Mouse (Mus musculus) C2C12 (cell line): Measurements from ENCODE around the gene Steap2. TPM values are rescaled to one million over a fixed set of nuclear protein-coding genes. Genes with fewer than 3 reads are reported as not detected.

Experiments used
- H3K27me3 ChIP-seq: one replicate; pipeline ENCODE4 v1.6.1; 2011; ENCODE audit not compliant: control insufficient read depth, insufficient read depth, insufficient read length
- H3K36me3 ChIP-seq: one replicate; pipeline ENCODE4 v1.6.1; 2011; ENCODE audit not compliant: control insufficient read depth, insufficient read depth
- H3K4me3 ChIP-seq: one replicate; pipeline ENCODE4 v1.5.1; 2011; ENCODE audit warnings: mild to moderate bottlenecking, control low read depth; ENCODE audit not compliant: poor library complexity, insufficient read depth, severe bottlenecking
- H3K79me2 ChIP-seq: one replicate; pipeline ENCODE4 v1.6.1; 2011; ENCODE audit not compliant: control insufficient read depth, insufficient read depth
- H3K79me3 ChIP-seq: one replicate; pipeline ENCODE4 v1.6.1; 2011; ENCODE audit warnings: low read depth, control low read depth
- H3ac ChIP-seq: one replicate; pipeline ENCODE3; 2011; ENCODE audit warnings: low read depth; ENCODE audit not compliant: control insufficient read depth, insufficient read length
- CEBPB ChIP-seq: IDR thresholded peaks from one replicate; pipeline ENCODE4 v1.6.1; 2011; ENCODE audit warnings: low read depth, mild to moderate bottlenecking, control low read depth, moderate library complexity
- CTCF ChIP-seq: IDR thresholded peaks from one replicate; pipeline ENCODE4 v1.5.1; 2011; ENCODE audit not compliant: control insufficient read depth, insufficient read depth, insufficient read length
- FOSL1 ChIP-seq: IDR thresholded peaks from one replicate; pipeline ENCODE4 v1.8.0; 2011; ENCODE audit warnings: mild to moderate bottlenecking, low read length; ENCODE audit not compliant: poor library complexity, insufficient read depth, severe bottlenecking
- MAX ChIP-seq: IDR thresholded peaks from one replicate; pipeline ENCODE4 v1.6.1; 2011; ENCODE audit warnings: mild to moderate bottlenecking, control low read depth
- MYOD1 ChIP-seq: IDR thresholded peaks from one replicate; pipeline ENCODE4 v1.6.1; 2011; ENCODE audit warnings: low read depth; ENCODE audit not compliant: control insufficient read depth, insufficient read length
- MYOG ChIP-seq: IDR thresholded peaks from one replicate; pipeline ENCODE4 v1.6.1; 2011; ENCODE audit not compliant: control insufficient read depth, insufficient read length; ENCODE audit errors: extremely low read depth
- USF1 ChIP-seq: IDR thresholded peaks from one replicate; pipeline ENCODE4 v1.6.1; 2011; ENCODE audit warnings: low read depth, mild to moderate bottlenecking, control low read depth, moderate library complexity
- long read RNA-seq, 2 experiments: library from polyadenylated mRNA; unstranded; transcript quantifications; one replicate each; pipeline ENCODE4 v2.0.0; 2019 to 2020
- polyA plus RNA-seq: library from polyadenylated mRNA; unstranded; fragments of >200 nt; fragmentation: generic; extraction: Trizol; gene quantifications from one replicate; pipeline ENCODE4 v1.2.1, GENCODE M21; 2012; ENCODE audit warnings: missing spikeins

The Steap2 gene
- polyA plus RNA-seq = 20.7 TPM
- long read RNA-seq, experiment 1, full-length matches to known transcripts = 22 of 37 reads
- long read RNA-seq, experiment 1, partial matches to known transcripts = 4 of 37 reads
- long read RNA-seq, experiment 1, other reads (novel, unspliced or antisense) = 11 of 37 reads
- long read RNA-seq, experiment 2, full-length matches to known transcripts = 142 of 178 reads
- long read RNA-seq, experiment 2, partial matches to known transcripts = 7 of 178 reads
- long read RNA-seq, experiment 2, other reads (novel, unspliced or antisense) = 29 of 178 reads

DNA sequence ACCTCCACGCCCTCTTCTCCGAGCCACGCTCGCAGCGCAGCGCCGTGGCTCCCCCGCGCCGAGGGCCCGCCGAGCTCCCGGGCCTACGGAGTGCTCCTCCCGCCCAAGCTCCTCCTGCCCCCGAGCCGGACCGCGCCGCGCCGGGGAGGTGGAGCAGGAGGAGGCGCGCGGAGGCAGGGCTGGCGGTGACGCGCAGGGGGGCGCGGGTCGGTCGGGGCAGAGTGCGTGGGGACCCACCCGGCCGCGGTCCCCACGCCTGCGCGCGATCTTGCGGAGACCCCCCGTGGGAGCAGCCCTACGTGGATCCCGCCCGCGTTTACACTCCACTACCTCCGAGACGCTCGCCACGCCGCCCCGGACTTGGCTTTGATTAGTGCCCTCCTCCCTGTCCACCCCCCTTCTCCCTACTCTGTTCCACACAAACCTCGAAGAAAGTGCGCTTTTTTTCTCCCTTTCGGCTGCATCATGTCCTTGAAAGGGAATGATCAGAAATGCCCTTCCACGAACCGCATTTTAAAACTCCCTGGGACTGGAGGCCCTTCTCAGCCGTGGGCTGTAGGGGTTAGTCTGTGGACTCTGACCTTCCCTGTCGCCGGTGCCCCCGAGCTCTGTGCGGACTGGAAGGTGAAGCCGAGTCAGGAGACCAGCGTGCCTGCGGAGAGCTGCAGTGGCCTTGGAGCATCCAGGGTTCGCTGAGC is at the start of gene Steap2:
Gene Steap2 (minus strand): TSS at position 623 of the 698 bp plus-strand sequence.
- Histone ChIP-seq H3K79me2 (peaks cover 47% of the 10 kb centered on the region), H3K27me3 (no peaks in the 10 kb centered on the region), H3K36me3 (no peaks in the 10 kb centered on the region), H3K79me3 (peaks cover 38% of the 10 kb centered on the region), H3ac (peak within 1 kb of the TSS; percentile 66), H3K4me3 (peak within 1 kb of the TSS; percentile 59)
- TF ChIP-seq CTCF (no peak), MAX (no peak), MYOD1 (no peak), USF1 (no peak), FOSL1 (no peak), MYOG (no peak), CEBPB (no peak)

DNA sequence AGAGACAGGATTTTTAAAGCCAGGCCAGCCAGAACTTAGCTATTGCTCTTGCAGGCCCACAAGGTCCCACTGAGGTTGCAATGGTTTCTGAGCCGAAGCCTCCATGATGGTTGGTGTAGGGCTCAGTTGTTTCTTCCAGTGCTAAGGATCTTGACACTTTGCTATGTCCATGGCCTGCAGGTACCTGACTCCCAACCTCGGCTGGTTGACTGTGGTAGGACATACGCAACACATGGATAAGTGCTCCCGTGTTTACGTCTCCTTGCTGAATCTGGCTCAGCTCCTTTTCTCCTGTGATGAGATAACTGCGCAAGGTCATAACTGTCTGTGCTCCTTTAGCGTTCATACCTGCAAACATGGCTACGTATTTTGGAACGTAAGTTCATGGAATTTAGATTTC is 40.1 kb upstream of the Steap2 start:
- TF ChIP-seq MYOD1 (no peak), USF1 (no peak), CTCF (no peak), CEBPB (no peak), FOSL1 (no peak), MYOG (no peak), MAX (no peak)
- Histone ChIP-seq H3K79me3 (no peaks in the 10 kb centered on the region), H3K79me2 (no peaks in the 10 kb centered on the region), H3K4me3 (no peak overlapping the region), H3K27me3 (no peaks in the 10 kb centered on the region), H3K36me3 (peaks cover 35% of the 10 kb centered on the region), H3ac (no peak overlapping the region)

DNA sequence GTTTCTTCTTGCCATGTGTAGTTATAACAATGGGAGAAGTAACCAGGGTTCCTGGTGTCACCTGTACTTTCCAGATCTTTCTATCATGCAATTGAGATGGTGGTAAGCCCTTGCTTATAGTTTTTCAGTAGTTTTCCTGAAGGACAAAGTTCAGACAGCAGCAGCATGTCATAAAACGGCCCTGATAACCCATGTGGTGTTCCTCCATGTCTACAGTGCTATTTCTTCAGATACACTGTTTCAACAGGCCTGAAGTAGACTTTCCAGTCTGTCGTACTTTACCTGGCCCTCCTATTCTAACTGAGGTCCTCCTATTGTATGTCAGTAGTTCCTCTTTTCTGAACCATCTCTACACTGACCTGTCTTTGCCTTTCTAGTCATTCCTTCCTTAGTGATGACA is 38.5 kb upstream of the Steap2 start:
- H3K4me3 ChIP-seq = no peak overlapping the region
- H3K27me3 ChIP-seq = no peaks in the 10 kb centered on the region
- H3K79me2 ChIP-seq = no peaks in the 10 kb centered on the region
- no peaks in the 10 kb centered on the region for H3K79me3 ChIP-seq
- peaks cover 22% of the 10 kb centered on the region for H3K36me3 ChIP-seq
- TF ChIP-seq CTCF (no peak), FOSL1 (no peak), MYOG (no peak), CEBPB (no peak), USF1 (no peak), MYOD1 (no peak), MAX (no peak)
- H3ac ChIP-seq = no peak overlapping the region

DNA sequence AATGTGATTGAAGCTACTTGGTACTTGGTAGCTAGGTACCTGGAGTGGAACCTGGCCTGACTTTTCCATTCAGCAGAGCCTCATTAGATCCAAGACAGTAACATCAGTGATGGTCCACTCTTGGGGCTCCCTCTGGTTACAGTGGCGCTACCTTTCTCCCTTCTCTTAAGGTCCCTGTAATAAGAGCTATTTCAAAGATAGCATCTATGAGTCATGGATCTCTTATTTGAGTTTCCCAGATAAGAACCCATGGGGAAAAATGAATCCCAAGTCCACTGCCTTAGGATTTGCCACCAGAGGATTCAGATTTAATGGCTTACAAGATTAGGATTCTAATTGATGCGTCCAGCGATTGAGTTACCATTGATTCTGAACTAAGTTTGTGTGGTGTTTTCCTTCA is 37.8 kb upstream of the Steap2 start:
- H3K36me3 ChIP-seq = peaks cover 21% of the 10 kb centered on the region
- H3K79me2 ChIP-seq = no peaks in the 10 kb centered on the region
- H3K79me3 ChIP-seq = no peaks in the 10 kb centered on the region
- no peak for TF ChIP-seq CTCF
- no peak for TF ChIP-seq MAX
- no peak for TF ChIP-seq MYOG
- no peak overlapping the region for H3ac ChIP-seq
- H3K27me3 ChIP-seq = no peaks in the 10 kb centered on the region
- no peak overlapping the region for H3K4me3 ChIP-seq

DNA sequence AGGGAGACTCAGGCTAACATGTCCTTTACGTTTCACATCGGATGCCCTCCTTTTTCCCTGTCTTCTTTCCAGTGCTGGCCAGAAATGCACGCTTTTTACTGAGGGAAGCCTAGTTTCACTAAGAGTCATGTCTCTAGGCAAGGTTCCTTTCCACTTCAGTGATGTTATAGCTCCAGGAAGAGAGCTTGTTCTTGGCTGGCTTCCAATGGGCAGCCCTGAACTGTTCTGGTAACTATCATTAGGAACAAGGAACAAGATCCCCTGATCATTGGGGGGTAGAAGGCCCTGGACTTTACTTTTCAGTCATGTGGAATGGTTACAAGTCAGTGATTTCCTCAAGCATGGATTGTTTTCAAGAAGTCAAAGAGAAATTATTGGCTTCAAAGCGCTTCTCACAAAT is 35.5 kb upstream of the Steap2 start:
- no peak for TF ChIP-seq MAX
- no peak for TF ChIP-seq CEBPB
- TF ChIP-seq FOSL1 = no peak
- no peak for TF ChIP-seq MYOG
- TF ChIP-seq MYOD1 = no peak
- no peak overlapping the region for H3K4me3 ChIP-seq
- H3K79me2 ChIP-seq = no peaks in the 10 kb centered on the region
- no peak overlapping the region for H3ac ChIP-seq
- no peaks in the 10 kb centered on the region for H3K79me3 ChIP-seq
- H3K36me3 ChIP-seq = peaks cover 4% of the 10 kb centered on the region
- H3K27me3 ChIP-seq = no peaks in the 10 kb centered on the region

DNA sequence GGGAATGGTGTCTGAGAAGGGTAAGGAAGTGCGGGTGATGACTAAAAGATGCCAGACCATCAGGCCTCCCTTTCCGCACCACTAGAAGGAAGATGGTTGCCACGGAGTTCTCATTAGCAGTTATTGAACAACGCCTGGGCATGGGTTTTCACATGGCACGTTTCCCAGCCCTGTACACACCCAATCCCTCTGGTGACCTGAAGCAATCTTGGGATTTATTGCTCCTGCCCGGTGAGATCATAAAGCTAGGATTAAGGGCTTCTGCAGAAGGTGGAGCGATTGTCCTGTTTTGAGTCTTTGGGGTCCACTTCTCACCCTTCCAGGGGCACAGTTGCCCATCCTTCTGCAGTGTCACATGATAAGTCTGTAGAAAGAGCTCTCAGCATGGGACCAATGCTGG is 27.8 kb upstream of the Steap2 start:
- H3K79me3 ChIP-seq = no peaks in the 10 kb centered on the region

More for the DNA sequence above, 27.8 kb upstream of the Steap2 start:
- Histone ChIP-seq H3K4me3 (no peak overlapping the region), H3K79me2 (no peaks in the 10 kb centered on the region), H3ac (no peak overlapping the region), H3K36me3 (no peaks in the 10 kb centered on the region), H3K27me3 (no peaks in the 10 kb centered on the region)
- no peak for TF ChIP-seq MYOD1
- TF ChIP-seq CTCF = no peak
- TF ChIP-seq CEBPB = no peak
- no peak for TF ChIP-seq FOSL1
- no peak for TF ChIP-seq MAX
- no peak for TF ChIP-seq USF1
- no peak for TF ChIP-seq MYOG
